In genomic region chr3:156929062-156929397, GRCm38 (mm10) we compare ENCODE assay signal across 17 mouse cellular contexts.
DNase-seq lines count a peak whose midpoint lies in the region; ATAC-seq and TF ChIP-seq lines count a peak whose summit lies in the region.
"Had no signal": no experiment of that assay in that cellular context is flagged by ENCODE, and none has a peak within 500 bp of the region (broad histone marks: within the 10 kb centered on the region; RNA-seq: fewer than 3 reads in every experiment).

No protein-coding gene starts in this region.

- 54% methylated on average over 3 of the region's 3 CpGs for WGBS in lung, embryonic 16.5 days

- no peaks in the 10 kb centered on the region for H3K27me3 ChIP-seq in lung, embryonic 16.5 days (ENCODE audit: control insufficient read depth, insufficient read depth, low read depth, low read length)
- H3K27me3 ChIP-seq: heart, embryonic 12.5 days; midbrain, embryonic 13.5 days had no signal

- H3K4me3 ChIP-seq in lung, embryonic 16.5 days (ENCODE audit: low read length) = no peak overlapping the region
- H3K4me3 ChIP-seq in layer of hippocampus, adult 2 months = no peak overlapping the region
- H3K4me3 ChIP-seq: erythroblast, embryonic 14.5 days; heart, embryonic 12.5 days; midbrain, embryonic 13.5 days had no signal

- no peak overlapping the region for H3K4me2 ChIP-seq in lung, embryonic 16.5 days (ENCODE audit: low read depth, low read length)
- H3K4me2 ChIP-seq: heart, embryonic 12.5 days; midbrain, embryonic 13.5 days had no signal

- no peak overlapping the region for H3K9ac ChIP-seq in lung, embryonic 16.5 days (ENCODE audit: low read length)
- H3K9ac ChIP-seq: heart, embryonic 12.5 days; liver, postnatal 0 days; midbrain, embryonic 13.5 days had no signal

- no peaks in the 10 kb centered on the region for H3K9me3 ChIP-seq in lung, embryonic 16.5 days (ENCODE audit: control insufficient read depth, low read length)
- H3K9me3 ChIP-seq: heart, embryonic 12.5 days; midbrain, embryonic 13.5 days had no signal

- H3K4me1 ChIP-seq in lung, embryonic 16.5 days (replicated peaks; ENCODE audit: control insufficient read depth, insufficient read depth, low read length) = peaks cover 4% of the 10 kb centered on the region; the same call in 1 of the 2 replicates
- H3K4me1 ChIP-seq: midbrain, embryonic 13.5 days had no signal

- no peak for DNase-seq in frontal cortex, postnatal 14 days (ENCODE audit: low spot score in 2 of 2)
- no peak for DNase-seq in lung, postnatal 4 days
- DNase-seq in layer of hippocampus, adult 2 months (ENCODE audit: low spot score in 2 of 2) = peak; percentile 55 to 77
- peak; percentile 28 to 38 for DNase-seq in layer of hippocampus, postnatal 36 days
- DNase-seq in gastrocnemius, postnatal 4 days (ENCODE audit: low spot score in 2 of 2) = no peak
- DNase-seq: adrenal gland, postnatal 25 days; kidney, adult 11 months; liver; liver, postnatal 0 days; thymus, postnatal 25 days had no signal

- no peaks in the 10 kb centered on the region for H3K36me3 ChIP-seq in lung, embryonic 16.5 days (ENCODE audit: control insufficient read depth, insufficient read depth, low read length)
- H3K36me3 ChIP-seq: heart, embryonic 12.5 days; midbrain, embryonic 13.5 days had no signal

- H3K27ac ChIP-seq in lung, embryonic 16.5 days (ENCODE audit: low read length) = no peak overlapping the region
- peak overlapping the region; percentile 75 for H3K27ac ChIP-seq in layer of hippocampus, adult 2 months
- H3K27ac ChIP-seq: hindbrain, postnatal 0 days; kidney, postnatal 0 days; midbrain, embryonic 13.5 days had no signal

- no peak for TF ChIP-seq CTCF in layer of hippocampus, adult 2 months (conservative IDR thresholded peaks at IDR 0.05)

- peak; percentile 75 for ATAC-seq in frontal cortex, adult (ENCODE audit: low TSS enrichment)
- ATAC-seq in lung, embryonic 16.5 days (ENCODE audit: low read depth) = peak; percentile 57; the same call in 1 of the 2 replicates
- ATAC-seq: liver, postnatal 0 days; midbrain, embryonic 13.5 days had no signal

Comparison
In these comparisons a context has a peak if more than half of its experiments do, and no peak if none do; other contexts are left out.
1. DNase-seq: peak in layer of hippocampus, adult 2 months (2 of 2) and layer of hippocampus, postnatal 36 days (2 of 2); none in frontal cortex, postnatal 14 days (0 of 2), lung, postnatal 4 days (0 of 2) and gastrocnemius, postnatal 4 days (0 of 2).